Mouse (Mus musculus) heart, adult 2 months (tissue): ENCODE results near the gene Vmn1r51.

ENCODE experiments used
- CTCF ChIP-seq: fragments of 200-600 bp; IDR thresholded peaks from 2 replicates; pipeline ENCODE4 v1.8.1; 2022; ENCODE audit warnings: antibody characterized with exemption, mild to moderate bottlenecking, moderate library complexity
- EP300 ChIP-seq: fragments of 200-500 bp; IDR thresholded peaks from 2 replicates; pipeline ENCODE4 v1.6.1; 2011; ENCODE audit warnings: low read depth, low read length, control low read depth; ENCODE audit not compliant: insufficient read depth
- POLR2A ChIP-seq: fragments of 200-500 bp; IDR thresholded peaks from 2 replicates; pipeline ENCODE4 v1.6.1; 2011; ENCODE audit warnings: mild to moderate bottlenecking, low read depth, low read length, control low read depth; ENCODE audit not compliant: insufficient read depth

- TF ChIP-seq POLR2A (no peak), EP300 (no peak), CTCF (no peak)
These were observed 52.1 kb downstream of the Vmn1r51 start, which contains the start of gene Vmn1r52 for GRCm38 (mm10) chr6:90174508-90174907.
